Mouse (Mus musculus): ENCODE measurements around the gene Lrmda. TPM values are rescaled to one million over a fixed set of nuclear protein-coding genes. Genes with fewer than 3 reads are reported as not detected.

The Lrmda gene
- total and polyA plus RNA-seq, 3 experiments, result 5.1 to 5.9 TPM; not detected in 1

DNA sequence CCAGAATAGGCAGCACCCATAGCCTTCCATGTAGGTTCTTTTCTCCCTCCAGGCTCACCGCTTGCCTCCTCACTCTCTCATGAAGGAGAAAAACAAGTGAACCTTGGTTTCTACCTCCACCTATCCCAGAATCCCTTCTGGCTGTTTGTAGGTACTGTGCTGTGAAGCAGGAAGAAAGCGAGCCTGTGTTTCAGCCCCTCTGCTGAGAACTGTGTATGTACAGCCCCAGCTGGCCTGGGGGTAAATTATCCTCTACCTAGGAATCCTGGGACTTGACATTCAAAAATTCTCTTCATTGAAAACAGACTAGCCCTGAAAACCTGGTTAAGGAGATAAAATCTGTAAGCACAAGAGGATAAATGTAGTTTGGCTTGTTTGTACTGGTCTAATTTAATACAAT is 529.7 kb downstream of the Lrmda start:
- H3K79me2 ChIP-seq (ENCODE audit: control insufficient read depth, insufficient read depth, low read length, poor library complexity), result no peaks in the 10 kb centered on the region
- no peaks in the 10 kb centered on the region for H3K9me3 ChIP-seq (replicated peaks; ENCODE audit: insufficient read depth, low read length)

DNA sequence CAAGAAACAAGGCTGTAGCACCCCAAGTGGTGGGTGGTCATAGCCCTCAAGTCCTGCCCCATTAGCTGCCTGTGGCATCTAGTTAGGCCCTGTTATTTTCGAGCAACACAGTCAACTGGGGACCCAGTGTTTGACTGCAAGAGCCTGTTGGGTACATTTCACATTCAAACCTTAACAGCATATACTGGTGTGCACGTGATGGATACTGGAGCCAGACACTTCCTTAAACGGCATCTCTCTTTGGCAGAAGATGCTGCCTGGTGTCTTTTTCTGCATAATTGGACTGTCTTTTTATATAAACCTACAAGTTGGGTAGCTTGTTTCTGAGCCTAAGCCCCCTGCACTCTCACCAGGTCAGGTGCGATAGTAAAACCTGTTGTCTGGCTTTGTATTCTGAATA is 532.8 kb downstream of the Lrmda start:
- H3K9ac ChIP-seq (ENCODE audit: control insufficient read depth, low read depth, low read length, poor library complexity, severe bottlenecking), result no peak overlapping the region

More for the DNA sequence above, 529.7 kb downstream of the Lrmda start:
- no peak for DNase-seq (ENCODE audit: low read depth, low spot score)
- no peak overlapping the region for H3K27ac ChIP-seq (ENCODE audit: control insufficient read depth, low read depth, low read length)
- H3K4me1 ChIP-seq (ENCODE audit: control insufficient read depth in 1 of 2, insufficient read depth in 2 of 2, low read length in 2 of 2), result peaks cover 2 to 4% of the 10 kb centered on the region in 2 experiments; a peak in 3 of 4 replicates
- no peak overlapping the region for H3K4me3 ChIP-seq (ENCODE audit: control insufficient read depth in 1 of 2, insufficient read depth in 1 of 2, low read depth in 2 of 2, low read length in 2 of 2)
- no peaks in the 10 kb centered on the region for H3K27me3 ChIP-seq (ENCODE audit: control insufficient read depth in 1 of 2, insufficient read depth in 2 of 2, low read length in 2 of 2)
- no peak overlapping the region for H3K9ac ChIP-seq (ENCODE audit: control insufficient read depth, low read depth, low read length, poor library complexity, severe bottlenecking)
- H3K36me3 ChIP-seq (ENCODE audit: control insufficient read depth in 1 of 2, insufficient read depth in 2 of 2, low read length in 2 of 2), result peaks cover 0 to 4% of the 10 kb centered on the region in 2 experiments; a peak in 2 of 4 replicates
- TF ChIP-seq NRF1 (IDR thresholded peaks at IDR 0.05; ENCODE audit: insufficient read depth, low read depth, low read length, poor library complexity, severe bottlenecking) (no peak), ZNF384 (IDR thresholded peaks at IDR 0.05; ENCODE audit: low read depth, low read length) (no peak), POLR2A (IDR thresholded peaks at IDR 0.05; ENCODE audit: control insufficient read depth in 1 of 2, insufficient read depth in 1 of 2, low read depth in 1 of 2, low read length in 2 of 2, poor library complexity in 1 of 2) (no peak), ZKSCAN1 (IDR thresholded peaks at IDR 0.05; ENCODE audit: low read depth, low read length) (no peak), UBTF (IDR thresholded peaks at IDR 0.05; ENCODE audit: borderline replicate concordance, insufficient read depth, low read depth, low read length) (no peak), HCFC1 (IDR thresholded peaks at IDR 0.05; ENCODE audit: low read depth, low read length) (no peak), MEF2A (IDR thresholded peaks at IDR 0.05; ENCODE audit: extremely low read depth, insufficient replicate concordance, low read depth, low read length, poor library complexity, severe bottlenecking) (no peak), KAT2A (conservative IDR thresholded peaks at IDR 0.05; ENCODE audit: low read depth, low read length) (no peak), POLR2AphosphoS2 (IDR thresholded peaks at IDR 0.05; ENCODE audit: low read length) (no peak), CHD2 (IDR thresholded peaks at IDR 0.05; ENCODE audit: low read length) (no peak), TBP (IDR thresholded peaks at IDR 0.05; ENCODE audit: low read depth, low read length) (no peak)

DNA sequence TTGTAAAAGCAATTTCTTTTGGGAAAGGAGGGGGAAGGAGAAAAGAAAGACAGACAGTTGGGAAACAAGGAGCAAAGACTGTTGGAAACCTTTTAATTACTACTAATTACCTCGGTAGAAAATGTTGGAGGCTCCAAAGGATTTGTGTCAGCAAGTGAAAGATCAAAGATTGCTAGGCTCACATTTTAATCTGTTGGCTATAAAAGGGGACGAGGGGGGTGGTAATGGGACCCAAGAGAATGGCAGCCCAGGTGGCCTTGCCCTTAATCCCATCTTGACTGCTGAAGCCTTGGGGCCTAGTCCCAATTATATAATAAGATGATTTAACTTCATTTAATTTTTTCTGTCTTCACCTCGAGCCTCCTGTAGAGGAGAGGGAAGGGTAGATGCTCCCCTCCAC is 533.3 kb downstream of the Lrmda start:
- no peaks in the 10 kb centered on the region for H3K27me3 ChIP-seq (ENCODE audit: control insufficient read depth in 1 of 2, insufficient read depth in 2 of 2, low read length in 2 of 2)
- H3K4me1 ChIP-seq (ENCODE audit: control insufficient read depth in 1 of 2, insufficient read depth in 2 of 2, low read length in 2 of 2), result peaks cover 2 to 4% of the 10 kb centered on the region in 2 experiments; a peak in 3 of 4 replicates
- DNase-seq (ENCODE audit: low read depth, low spot score), result no peak
- TF ChIP-seq GATA1 (IDR thresholded peaks at IDR 0.05; ENCODE audit: low read depth, low read length) (no peak), ZNF384 (IDR thresholded peaks at IDR 0.05; ENCODE audit: low read depth, low read length) (no peak), RCOR1 (IDR thresholded peaks at IDR 0.05; ENCODE audit: low read depth, low read length) (no peak), SIN3A (IDR thresholded peaks at IDR 0.05; ENCODE audit: low read length) (no peak)
- no peaks in the 10 kb centered on the region for H3K79me2 ChIP-seq (ENCODE audit: control insufficient read depth, insufficient read depth, low read length, poor library complexity)
- no peak overlapping the region for H3K27ac ChIP-seq (ENCODE audit: control insufficient read depth, low read depth, low read length)
- H3K9ac ChIP-seq (ENCODE audit: control insufficient read depth, low read depth, low read length, poor library complexity, severe bottlenecking), result no peak overlapping the region
- no peak overlapping the region for H3K4me3 ChIP-seq (ENCODE audit: control insufficient read depth in 1 of 2, insufficient read depth in 1 of 2, low read depth in 2 of 2, low read length in 2 of 2)
- H3K36me3 ChIP-seq (ENCODE audit: control insufficient read depth in 1 of 2, insufficient read depth in 2 of 2, low read length in 2 of 2), result peaks cover 0 to 4% of the 10 kb centered on the region in 2 experiments; a peak in 3 of 4 replicates
- H3K9me3 ChIP-seq (replicated peaks; ENCODE audit: insufficient read depth, low read length), result no peaks in the 10 kb centered on the region

More for the DNA sequence above, 532.8 kb downstream of the Lrmda start:
- Histone ChIP-seq H3K27ac (ENCODE audit: control insufficient read depth, low read depth, low read length) (no peak overlapping the region), H3K4me3 (ENCODE audit: control insufficient read depth in 1 of 2, insufficient read depth in 1 of 2, low read depth in 2 of 2, low read length in 2 of 2) (no peak overlapping the region), H3K9me3 (replicated peaks; ENCODE audit: insufficient read depth, low read length) (no peaks in the 10 kb centered on the region), H3K4me1 (ENCODE audit: control insufficient read depth in 1 of 2, insufficient read depth in 2 of 2, low read length in 2 of 2) (peaks cover 2 to 4% of the 10 kb centered on the region in 2 experiments; a peak in 3 of 4 replicates), H3K79me2 (ENCODE audit: control insufficient read depth, insufficient read depth, low read length, poor library complexity) (no peaks in the 10 kb centered on the region), H3K36me3 (ENCODE audit: control insufficient read depth in 1 of 2, insufficient read depth in 2 of 2, low read length in 2 of 2) (peaks cover 0 to 4% of the 10 kb centered on the region in 2 experiments; a peak in 2 of 4 replicates), H3K27me3 (ENCODE audit: control insufficient read depth in 1 of 2, insufficient read depth in 2 of 2, low read length in 2 of 2) (no peaks in the 10 kb centered on the region)
- DNase-seq (ENCODE audit: low read depth, low spot score), result no peak
- TF ChIP-seq MAX (IDR thresholded peaks at IDR 0.05; ENCODE audit: low read length), result no peak
- no peak for TF ChIP-seq ELF1 (IDR thresholded peaks at IDR 0.05; ENCODE audit: low read depth, low read length)
